In genomic region chr5:106623337-106623736, GRCm38 (mm10) we compare ENCODE assay signal across 30 mouse cellular contexts. TPM values are rescaled to one million over a fixed set of nuclear protein-coding genes. Genes with fewer than 3 reads are reported as not detected.
DNase-seq lines count a peak whose midpoint lies in the region; TF ChIP-seq lines count a peak whose summit lies in the region.
"Had no signal": no experiment of that assay in that cellular context is flagged by ENCODE, and none has a peak within 500 bp of the region (broad histone marks: within the 10 kb centered on the region; RNA-seq: fewer than 3 reads in every experiment).

No protein-coding gene starts in this region.

- TF ChIP-seq CTCF in gastrocnemius, adult 2 months (IDR thresholded peaks at IDR 0.05) = no peak

- intact Hi-C loops in gastrocnemius, adult 2 months (cut with DNase I) = no loop called here
- intact Hi-C loops in heart, postnatal 10 days (cut with DNase I) = no loop called here

- H3K4me3 ChIP-seq in gastrocnemius, adult 2 months = no peak overlapping the region
- H3K4me3 ChIP-seq in heart, embryonic 10.5 days = no peak overlapping the region
- H3K4me3 ChIP-seq: embryonic facial prominence, embryonic 15.5 days; erythroblast, embryonic 14.5 days; forebrain, embryonic 10.5 days; hindbrain, embryonic 10.5 days; intestine, embryonic 15.5 days had no signal

- H3K27ac ChIP-seq in gastrocnemius, adult 2 months = no peak overlapping the region
- no peak overlapping the region for H3K27ac ChIP-seq in heart, embryonic 10.5 days
- H3K27ac ChIP-seq: embryonic facial prominence, embryonic 15.5 days; forebrain, embryonic 10.5 days; hindbrain, embryonic 10.5 days; hindbrain, embryonic 14.5 days; intestine, embryonic 15.5 days had no signal

- no peaks in the 10 kb centered on the region for H3K27me3 ChIP-seq in heart, embryonic 10.5 days (ENCODE audit: insufficient read depth, poor library complexity, severe bottlenecking)
- H3K27me3 ChIP-seq: embryonic facial prominence, embryonic 15.5 days; intestine, embryonic 15.5 days had no signal

- DNase-seq in adrenal gland, postnatal 10 days = peak; percentile 30
- no peak for DNase-seq in adrenal gland, postnatal 4 days (ENCODE audit: low spot score in 2 of 2)
- DNase-seq in gastrocnemius, adult 2 months = peak; percentile 27
- no peak for DNase-seq in gastrocnemius, adult 18-20 months (ENCODE audit: low spot score)
- peak; percentile 23 to 45 for DNase-seq in heart, postnatal 10 days
- DNase-seq in heart, embryonic 10.5 days (ENCODE audit: low spot score) = no peak
- DNase-seq in lung, postnatal 36 days = peak; percentile 14
- no peak for DNase-seq in lung, postnatal 25 days (ENCODE audit: low spot score)
- DNase-seq: adrenal gland, adult 8-10 months; B cell, adult 2 months; cerebellum, adult 11 months; cerebellum, adult 8-10 months; cerebellum, postnatal 14 days; embryo, embryonic 11 days; gastrocnemius, postnatal 10 days; kidney, adult 18-20 months had no signal

- 84% methylated on average over 4 of the region's 4 CpGs for WGBS in heart, embryonic 10.5 days

- H3K4me1 ChIP-seq in heart, embryonic 10.5 days = peaks cover 2% of the 10 kb centered on the region; the same call in 1 of the 2 replicates
- H3K4me1 ChIP-seq: embryonic facial prominence, embryonic 15.5 days; intestine, embryonic 15.5 days had no signal

- no peaks in the 10 kb centered on the region for H3K9me3 ChIP-seq in heart, embryonic 10.5 days
- H3K9me3 ChIP-seq: embryonic facial prominence, embryonic 15.5 days; forebrain, embryonic 10.5 days; G1E; hindbrain, embryonic 10.5 days; intestine, embryonic 15.5 days had no signal

- H3K36me3 ChIP-seq in heart, embryonic 10.5 days = peaks cover 39% of the 10 kb centered on the region

RNA-seq across cellular contexts. Expression of gene Gm17304, which starts 14.4 kb away (rescaled TPM):
- not detected for total RNA-seq in adrenal gland, postnatal 10 days (2021)
- total RNA-seq in adrenal gland, postnatal 4 days (2021) = not detected
- not detected for total RNA-seq in gastrocnemius, adult 2 months (2021)
- not detected for total RNA-seq in gastrocnemius, adult 18-20 months (2021)
- total RNA-seq in heart, postnatal 10 days (2021) = not detected
- polyA plus RNA-seq in heart, embryonic 10.5 days (2016; fragmentation: Nextera tagmentation; extraction: Ambion mirVana) = not detected in 2 replicates
- total RNA-seq: adrenal gland, adult 8-10 months; common myeloid progenitor, adult 5-6 weeks; G1E; gastrocnemius, postnatal 10 days; gastrocnemius, postnatal 4 days had no signal
- polyA plus RNA-seq: brain, embryonic 14.5 days; CD4-positive, CD25-positive, alpha-beta regulatory T cell, adult 4 months; embryonic facial prominence, embryonic 11.5 days; embryonic facial prominence, embryonic 15.5 days; erythroblast, embryonic 14.5 days; forebrain, embryonic 10.5 days; forebrain, embryonic 14.5 days; G1E; heart, embryonic 16.5 days; hindbrain, embryonic 10.5 days; hindbrain, embryonic 14.5 days; intestine, embryonic 15.5 days had no signal

Comparison
In these comparisons a context has a peak if more than half of its experiments do, and no peak if none do; other contexts are left out.
1. DNase-seq: peak in adrenal gland, postnatal 10 days (single experiment), gastrocnemius, adult 2 months (single experiment), heart, postnatal 10 days (2 of 2) and lung, postnatal 36 days (single experiment); none in adrenal gland, postnatal 4 days (0 of 2), gastrocnemius, adult 18-20 months (single experiment), heart, embryonic 10.5 days (single experiment) and lung, postnatal 25 days (single experiment).